Mouse (Mus musculus): ENCODE measurements around the gene Hnrnpul2. TPM values are rescaled to one million over a fixed set of nuclear protein-coding genes. Genes with fewer than 3 reads are reported as not detected.

The Hnrnpul2 gene
- polyA plus RNA-seq (2012; ENCODE audit: insufficient read depth, insufficient read length, missing spikeins), result 31.0 and 31.1 TPM in 2 replicates

GRCm38 (mm10) chr19:8819596-8820423 is at the start of gene Hnrnpul2:
Gene Hnrnpul2, plus strand, starts transcription at chr19:8820010.
- H3K27ac ChIP-seq (replicated peaks; ENCODE audit: low read depth, low read length), result peak within 1 kb of the TSS; percentile 97
- H3K4me1 ChIP-seq (ENCODE audit: control insufficient read depth, insufficient read depth, insufficient read length, low read length), result peaks cover 4% of the 10 kb centered on the region; the same call in 1 of the 2 replicates
- H3K4me3 ChIP-seq (ENCODE audit: insufficient read depth, low read depth, low read length), result peak within 1 kb of the TSS; percentile 85

GRCm38 (mm10) chr19:8770567-8771270 is 49.1 kb upstream of the Hnrnpul2 start, which contains the start of gene Tmem223:
Gene Tmem223, plus strand, starts transcription at chr19:8770996.
- peaks cover 14% of the 10 kb centered on the region for H3K4me1 ChIP-seq (ENCODE audit: control insufficient read depth, insufficient read depth, insufficient read length, low read length)
- peak within 1 kb of the TSS; percentile 87 for H3K4me3 ChIP-seq (ENCODE audit: insufficient read depth, low read depth, low read length)
- H3K27ac ChIP-seq (replicated peaks; ENCODE audit: low read depth, low read length), result peak within 1 kb of the TSS; percentile 70

DNA sequence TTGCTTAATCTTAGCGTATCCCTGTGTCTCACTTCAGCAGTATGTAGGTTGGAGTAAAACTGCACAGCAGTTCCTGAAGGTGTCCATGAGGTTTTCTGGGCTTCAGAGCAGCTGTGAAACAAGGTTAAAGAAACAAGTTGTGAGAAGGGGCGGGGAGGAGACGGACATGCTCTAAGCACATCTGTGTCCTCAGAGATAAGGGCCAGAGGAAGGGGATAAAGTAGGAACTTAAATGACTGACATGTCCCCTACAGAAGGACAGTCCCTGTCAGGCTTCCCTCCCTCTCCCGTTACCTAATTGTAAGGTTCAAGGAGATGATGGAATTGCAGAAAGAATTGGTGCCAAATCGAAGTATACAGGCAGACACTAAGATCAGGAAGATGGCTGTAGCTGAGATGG is 46.8 kb upstream of the Hnrnpul2 start:
- Histone ChIP-seq H3K4me1 (ENCODE audit: control insufficient read depth, insufficient read depth, insufficient read length, low read length) (peaks cover 14% of the 10 kb centered on the region), H3K27ac (replicated peaks; ENCODE audit: low read depth, low read length) (no peak overlapping the region; the same call in 1 of the 2 replicates), H3K4me3 (ENCODE audit: insufficient read depth, low read depth, low read length) (peak overlapping the region; percentile 40)

- peak overlapping the region; percentile 40 for H3K4me3 ChIP-seq (ENCODE audit: insufficient read depth, low read depth, low read length)
- H3K27ac ChIP-seq (replicated peaks; ENCODE audit: low read depth, low read length), result peak overlapping the region; percentile 7; the same call in 1 of the 2 replicates
Observed at GRCm38 (mm10) chr19:8773409-8773808, 46.4 kb upstream of the Hnrnpul2 start.

GRCm38 (mm10) chr19:8774086-8774835 is 45.5 kb upstream of the Hnrnpul2 start, which contains the start of gene Tmem179b:
Gene Tmem179b, minus strand, starts transcription at chr19:8774467.
- Histone ChIP-seq H3K4me1 (ENCODE audit: control insufficient read depth, insufficient read depth, insufficient read length, low read length) (peaks cover 14% of the 10 kb centered on the region), H3K4me3 (ENCODE audit: insufficient read depth, low read depth, low read length) (peak within 1 kb of the TSS; percentile 90), H3K27ac (replicated peaks; ENCODE audit: low read depth, low read length) (peak within 1 kb of the TSS; percentile 87)

More at GRCm38 (mm10) chr19:8773409-8773808, 46.4 kb upstream of the Hnrnpul2 start:
- H3K4me1 ChIP-seq (ENCODE audit: control insufficient read depth, insufficient read depth, insufficient read length, low read length), result peaks cover 14% of the 10 kb centered on the region

- Histone ChIP-seq H3K4me1 (ENCODE audit: control insufficient read depth, insufficient read depth, insufficient read length, low read length) (peaks cover 14% of the 10 kb centered on the region), H3K4me3 (ENCODE audit: insufficient read depth, low read depth, low read length) (peak overlapping the region; percentile 90), H3K27ac (replicated peaks; ENCODE audit: low read depth, low read length) (peak overlapping the region; percentile 77)
Observed at GRCm38 (mm10) chr19:8774951-8775421, 44.8 kb upstream of the Hnrnpul2 start.

DNA sequence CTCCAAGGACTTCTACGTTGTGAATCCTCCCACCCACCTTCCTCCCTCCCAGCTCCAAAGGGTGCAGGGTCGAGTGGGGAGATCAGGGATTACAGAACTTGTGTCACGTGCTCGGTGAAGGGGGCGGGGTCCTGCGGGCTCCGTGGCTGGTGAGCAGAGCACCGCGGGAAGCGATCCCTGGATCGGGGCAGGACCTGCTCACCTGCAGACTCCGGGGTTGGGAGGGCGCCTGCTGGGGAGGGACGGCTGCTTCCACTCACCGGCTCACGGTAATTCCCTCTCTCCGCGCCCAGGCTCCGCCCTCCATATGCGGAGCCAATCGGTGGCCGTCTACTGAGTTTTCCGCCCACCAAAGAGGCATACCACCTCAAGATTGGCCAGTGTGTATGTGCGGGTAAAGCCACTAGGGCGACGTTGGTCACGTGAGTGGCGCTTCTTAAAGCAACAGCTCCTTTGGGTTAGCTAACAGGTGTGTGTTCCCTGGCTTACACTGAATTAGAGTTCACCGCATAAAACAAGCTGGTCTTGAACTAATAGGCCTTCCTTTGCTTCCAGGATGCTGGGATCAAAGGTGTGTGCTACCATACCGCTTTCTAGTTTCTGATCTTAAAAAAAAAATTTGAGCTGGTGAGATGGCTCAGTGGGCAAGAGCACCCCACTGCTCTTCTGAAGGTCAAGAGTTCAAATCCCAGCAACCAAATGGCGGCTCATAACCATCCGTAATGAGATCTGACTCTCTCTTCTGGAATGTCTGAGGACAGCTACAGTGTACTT is 33.6 kb upstream of the Hnrnpul2 start, which contains the start of gene Taf6l:
TSS of gene Taf6l (minus strand) at position 410 of the 774 bp plus-strand sequence.
- Histone ChIP-seq H3K4me3 (ENCODE audit: insufficient read depth, low read depth, low read length) (peak within 1 kb of the TSS; percentile 74), H3K27ac (replicated peaks; ENCODE audit: low read depth, low read length) (no peak within 1 kb of the TSS), H3K4me1 (ENCODE audit: control insufficient read depth, insufficient read depth, insufficient read length, low read length) (peaks cover 7% of the 10 kb centered on the region; the same call in 1 of the 2 replicates)

DNA sequence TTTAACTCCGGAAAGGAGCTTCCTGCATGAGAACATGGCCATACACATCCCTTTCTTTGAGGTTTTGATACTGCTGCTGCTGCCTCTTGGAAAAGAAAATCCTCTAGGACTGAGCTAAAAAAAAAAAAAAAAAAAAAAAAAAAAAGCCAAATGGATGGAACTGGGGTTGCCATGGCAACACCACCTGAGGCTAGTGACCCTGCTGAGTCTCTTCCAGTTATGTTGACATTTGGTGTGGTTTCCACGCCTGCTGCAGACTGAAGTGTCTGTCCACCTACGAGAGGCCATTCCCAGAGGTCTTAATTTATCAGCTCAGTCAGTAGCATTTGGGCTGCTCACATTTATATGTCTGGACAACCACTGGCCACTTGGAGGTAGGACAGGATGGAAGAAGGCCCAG is 31.3 kb upstream of the Hnrnpul2 start:
- Histone ChIP-seq H3K4me3 (ENCODE audit: insufficient read depth, low read depth, low read length) (no peak overlapping the region), H3K4me1 (ENCODE audit: control insufficient read depth, insufficient read depth, insufficient read length, low read length) (peaks cover 7% of the 10 kb centered on the region; the same call in 1 of the 2 replicates), H3K27ac (replicated peaks; ENCODE audit: low read depth, low read length) (no peak overlapping the region)

DNA sequence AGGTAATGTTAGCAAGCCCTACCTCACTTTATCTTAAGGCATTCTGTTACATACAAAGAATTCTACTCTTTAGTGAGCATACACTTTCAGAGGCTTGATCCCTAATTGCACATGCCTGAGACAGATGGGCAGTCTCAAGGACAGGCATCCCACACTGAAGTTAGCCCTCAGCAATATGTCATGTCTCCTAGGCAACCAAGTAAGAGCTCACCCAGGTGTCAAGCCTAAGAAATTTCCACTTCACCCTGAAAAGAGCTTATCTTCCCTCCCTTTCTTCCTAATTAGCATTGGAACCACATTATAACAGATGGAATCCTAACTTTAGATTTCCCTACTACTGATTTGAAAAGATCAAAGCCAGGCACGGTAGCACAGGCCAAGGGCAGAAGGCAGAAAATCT is 30.6 kb upstream of the Hnrnpul2 start:
- H3K4me3 ChIP-seq (ENCODE audit: insufficient read depth, low read depth, low read length), result no peak overlapping the region
- H3K4me1 ChIP-seq (ENCODE audit: control insufficient read depth, insufficient read depth, insufficient read length, low read length), result peaks cover 7% of the 10 kb centered on the region; the same call in 1 of the 2 replicates
- H3K27ac ChIP-seq (replicated peaks; ENCODE audit: low read depth, low read length), result no peak overlapping the region

DNA sequence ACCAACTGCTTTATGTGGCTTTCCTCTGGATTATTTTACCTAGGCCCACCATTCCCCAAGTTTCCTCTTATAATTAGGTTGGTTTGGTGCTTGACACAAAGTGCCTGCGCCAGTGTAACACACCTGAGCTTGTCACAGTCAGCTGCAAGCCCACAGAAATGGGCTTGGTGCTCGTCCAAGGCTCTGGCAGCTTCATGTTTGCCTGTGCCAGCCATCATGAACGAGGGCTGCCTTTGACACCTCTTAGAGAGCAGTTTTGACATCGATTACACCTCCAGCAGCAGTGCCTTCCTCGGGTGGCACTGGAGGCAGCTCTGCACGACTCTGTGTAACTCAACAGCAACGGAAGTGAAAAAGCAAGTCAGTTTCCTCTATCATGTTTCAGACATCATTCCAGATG is 29.6 kb upstream of the Hnrnpul2 start:
- Histone ChIP-seq H3K4me1 (ENCODE audit: control insufficient read depth, insufficient read depth, insufficient read length, low read length) (peaks cover 2% of the 10 kb centered on the region; the same call in 1 of the 2 replicates), H3K27ac (replicated peaks; ENCODE audit: low read depth, low read length) (no peak overlapping the region), H3K4me3 (ENCODE audit: insufficient read depth, low read depth, low read length) (no peak overlapping the region)

- 0 out of 2 replicates have a peak, but pooled peaks cover 10% of the 10 kb centered on the region for H3K4me1 ChIP-seq (ENCODE audit: control insufficient read depth, insufficient read depth, insufficient read length, low read length)
- H3K4me3 ChIP-seq (ENCODE audit: insufficient read depth, low read depth, low read length), result peak within 1 kb of the TSS; percentile 83
- peak within 1 kb of the TSS; percentile 65 for H3K27ac ChIP-seq (replicated peaks; ENCODE audit: low read depth, low read length)
Observed at GRCm38 (mm10) chr19:8798264-8798946, 21.4 kb upstream of the Hnrnpul2 start, which contains the start of gene Polr2g. Gene Polr2g, minus strand, starts transcription at chr19:8798577.

- peak overlapping the region; percentile 65 for H3K27ac ChIP-seq (replicated peaks; ENCODE audit: low read depth, low read length)
- peak overlapping the region; percentile 43; the same call in 1 of the 2 replicates for H3K4me3 ChIP-seq (ENCODE audit: insufficient read depth, low read depth, low read length)
- H3K4me1 ChIP-seq (ENCODE audit: control insufficient read depth, insufficient read depth, insufficient read length, low read length), result 0 out of 2 replicates have a peak, but pooled peaks cover 10% of the 10 kb centered on the region
Observed at GRCm38 (mm10) chr19:8798947-8799315, 20.9 kb upstream of the Hnrnpul2 start.

- Histone ChIP-seq H3K27ac (replicated peaks; ENCODE audit: low read depth, low read length) (peak within 1 kb of the TSS; percentile 54), H3K4me3 (ENCODE audit: insufficient read depth, low read depth, low read length) (peak within 1 kb of the TSS; percentile 72), H3K4me1 (ENCODE audit: control insufficient read depth, insufficient read depth, insufficient read length, low read length) (0 out of 2 replicates have a peak, but pooled peaks cover 10% of the 10 kb centered on the region)
Observed at GRCm38 (mm10) chr19:8802130-8802821, 17.5 kb upstream of the Hnrnpul2 start, which contains the start of gene Zbtb3. Gene Zbtb3, plus strand, starts transcription at chr19:8802555.

All from brown adipose tissue, adult 24 weeks (tissue).